8 mouse cellular contexts compared by ENCODE assay signal in genomic region chr12:80227835-80228234, GRCm38 (mm10). TPM values are rescaled to one million over a fixed set of nuclear protein-coding genes. Genes with fewer than 3 reads are reported as not detected.
DNase-seq lines count a peak whose midpoint lies in the region; ATAC-seq and TF ChIP-seq lines count a peak whose summit lies in the region.
"Had no signal": no experiment of that assay in that cellular context is flagged by ENCODE, and none has a peak within 500 bp of the region (broad histone marks: within the 10 kb centered on the region; RNA-seq: fewer than 3 reads in every experiment).

No protein-coding gene starts in this region.

- 5% methylated on average over 3 of the region's 3 CpGs for WGBS in forebrain, postnatal 0 days
- WGBS in limb, embryonic 11.5 days, result 11% methylated on average over 3 of the region's 3 CpGs
- WGBS in neural tube, embryonic 14.5 days, result 15% methylated on average over 3 of the region's 3 CpGs

- no peak overlapping the region for H3K4me2 ChIP-seq in forebrain, postnatal 0 days (ENCODE audit: low read depth)
- H3K4me2 ChIP-seq in limb, embryonic 11.5 days (ENCODE audit: low read depth, severe bottlenecking), result 0 out of 2 replicates have a peak overlapping the region, but pooled peaks have one; percentile 10
- H3K4me2 ChIP-seq in neural tube, embryonic 14.5 days (ENCODE audit: low read depth, low read length), result no peak overlapping the region

- DNase-seq in ES-CJ7 (ENCODE audit: low read depth, low spot score), result peak; percentile 94
- peak; percentile 29 for DNase-seq in forebrain, postnatal 0 days
- DNase-seq in limb, embryonic 11.5 days (ENCODE audit: low spot score), result peak; percentile 59
- no peak for DNase-seq in c-Kit-positive CD71-positive TER-119-positive erythroid progenitor cells, embryonic 14.5 days (ENCODE audit: low spot score)
- no peak for DNase-seq in ovary, postnatal 10 days (ENCODE audit: low spot score)

- no peak for TF ChIP-seq CTCF in bone marrow macrophage, adult 2 months (IDR thresholded peaks at IDR 0.05; ENCODE audit: low read depth, low read length)
- TF ChIP-seq CTCF in forebrain, postnatal 0 days (IDR thresholded peaks at IDR 0.05; ENCODE audit: low read depth), result no peak

- no peak overlapping the region for H3K4me3 ChIP-seq in bone marrow macrophage, adult 2 months (ENCODE audit: insufficient read depth, low read length)
- H3K4me3 ChIP-seq in forebrain, postnatal 0 days (ENCODE audit: low read depth, low read length), result no peak overlapping the region
- H3K4me3 ChIP-seq in limb, embryonic 11.5 days (ENCODE audit: low read depth, low read length), result no peak overlapping the region
- H3K4me3 ChIP-seq in neural tube, embryonic 14.5 days (ENCODE audit: low read depth, low read length), result no peak overlapping the region

- peaks cover 48% of the 10 kb centered on the region for H3K4me1 ChIP-seq in bone marrow macrophage, adult 2 months (ENCODE audit: control insufficient read depth, insufficient read depth, low read length)
- H3K4me1 ChIP-seq in forebrain, postnatal 0 days (ENCODE audit: insufficient read depth), result peaks cover 4% of the 10 kb centered on the region; the same call in 1 of the 2 replicates
- H3K4me1 ChIP-seq in limb, embryonic 11.5 days (ENCODE audit: control insufficient read depth, insufficient read depth, low read length), result peaks cover 75% of the 10 kb centered on the region
- peaks cover 23% of the 10 kb centered on the region for H3K4me1 ChIP-seq in neural tube, embryonic 14.5 days (ENCODE audit: control insufficient read depth, insufficient read depth, low read length)

- H3K27me3 ChIP-seq in forebrain, postnatal 0 days (ENCODE audit: insufficient read depth, low read length), result no peaks in the 10 kb centered on the region
- no peaks in the 10 kb centered on the region for H3K27me3 ChIP-seq in limb, embryonic 11.5 days (ENCODE audit: control insufficient read depth, insufficient read depth, low read length)
- H3K27me3 ChIP-seq in neural tube, embryonic 14.5 days (ENCODE audit: control insufficient read depth, insufficient read depth, low read length), result no peaks in the 10 kb centered on the region
- H3K27me3 ChIP-seq: megakaryocyte, embryonic 14.5 days had no signal

- H3K36me3 ChIP-seq in forebrain, postnatal 0 days (ENCODE audit: insufficient read depth), result no peaks in the 10 kb centered on the region
- no peaks in the 10 kb centered on the region; the same call in 1 of the 2 replicates for H3K36me3 ChIP-seq in limb, embryonic 11.5 days (ENCODE audit: control insufficient read depth, insufficient read depth, low read length)
- no peaks in the 10 kb centered on the region for H3K36me3 ChIP-seq in neural tube, embryonic 14.5 days (ENCODE audit: control insufficient read depth, insufficient read depth, low read length)

- no peak overlapping the region for H3K9ac ChIP-seq in forebrain, postnatal 0 days
- H3K9ac ChIP-seq in limb, embryonic 11.5 days (ENCODE audit: low read length), result no peak overlapping the region; the same call in 1 of the 2 replicates
- H3K9ac ChIP-seq in neural tube, embryonic 14.5 days (replicated peaks; ENCODE audit: low read depth, low read length), result no peak overlapping the region

- peak overlapping the region; percentile 82 for H3K27ac ChIP-seq in bone marrow macrophage, adult 2 months (ENCODE audit: insufficient read depth, low read depth, low read length)
- no peak overlapping the region for H3K27ac ChIP-seq in forebrain, postnatal 0 days (ENCODE audit: low read depth, low read length)
- peak overlapping the region; percentile 94 for H3K27ac ChIP-seq in limb, embryonic 11.5 days (replicated peaks; ENCODE audit: low read depth, low read length)
- H3K27ac ChIP-seq in neural tube, embryonic 14.5 days (ENCODE audit: low read depth, low read length), result no peak overlapping the region

- no peak for TF ChIP-seq POLR2A in bone marrow macrophage, adult 2 months (IDR thresholded peaks at IDR 0.05; ENCODE audit: borderline replicate concordance, low read depth, low read length)

- ATAC-seq in forebrain, postnatal 0 days, result peak; percentile 63
- ATAC-seq in limb, embryonic 11.5 days (ENCODE audit: insufficient number of reproducible peaks, low FRiP score, low TSS enrichment, low read depth), result no peak
- ATAC-seq in neural tube, embryonic 14.5 days (ENCODE audit: low read depth), result peak; percentile 48; the same call in 1 of the 2 replicates

- no peaks in the 10 kb centered on the region for H3K9me3 ChIP-seq in forebrain, postnatal 0 days (ENCODE audit: low read length)
- H3K9me3 ChIP-seq in limb, embryonic 11.5 days (ENCODE audit: control insufficient read depth, low read length), result no peaks in the 10 kb centered on the region
- no peaks in the 10 kb centered on the region for H3K9me3 ChIP-seq in neural tube, embryonic 14.5 days (ENCODE audit: control insufficient read depth, low read length)
- H3K9me3 ChIP-seq: megakaryocyte, embryonic 14.5 days had no signal

RNA-seq across cellular contexts. Expression of gene Actn1, which starts 32.3 kb away (rescaled TPM):
- polyA plus RNA-seq in bone marrow macrophage, adult 2 months (2012; ENCODE audit: insufficient read depth, insufficient read length, missing spikeins), result 60.2 and 62.4 TPM in 2 replicates
- 15.4 and 19.1 TPM in 2 replicates for total RNA-seq in forebrain, postnatal 0 days (2014; rRNA removed)
- polyA plus RNA-seq in forebrain, postnatal 0 days (2015; fragmentation: Nextera tagmentation; extraction: Ambion mirVana), result 4.9 and 6.7 TPM in 2 replicates
- 46.0 and 49.2 TPM in 2 replicates for polyA plus RNA-seq in limb, embryonic 11.5 days (2014; fragmentation: Nextera tagmentation; extraction: Ambion mirVana)
- polyA plus RNA-seq in neural tube, embryonic 14.5 days (2014; fragmentation: Nextera tagmentation; extraction: Ambion mirVana), result 10.3 and 11.0 TPM in 2 replicates

Comparison
In these comparisons a context has a peak if more than half of its experiments do, and no peak if none do; other contexts are left out.
1. DNase-seq: peak in ES-CJ7 (single experiment), forebrain, postnatal 0 days (single experiment) and limb, embryonic 11.5 days (single experiment); none in c-Kit-positive CD71-positive TER-119-positive erythroid progenitor cells, embryonic 14.5 days (single experiment) and ovary, postnatal 10 days (single experiment).
2. H3K27ac ChIP-seq: peak in bone marrow macrophage, adult 2 months (single experiment) and limb, embryonic 11.5 days (single experiment); none in forebrain, postnatal 0 days (single experiment) and neural tube, embryonic 14.5 days (single experiment).